Mouse (Mus musculus) heart, adult 2 months (tissue): ENCODE measurements at regions not wholly inside any gene's neighbourhood (a gene's known extent, or its start where the extent isn't known, plus 50 kb on each side); places are given as distances from the start of the nearest gene placed in this dataset.
A peak's percentile ranks its signal among the peaks of the same experiment; 100 is the strongest.

Experiments
- DNase-seq, 2 experiments: peaks; one replicate each; pipeline ENCODE4 v3.0.0; 2021
- H3K27ac ChIP-seq: fragments of 200-600 bp; 2 replicates; pipeline ENCODE4 v1.8.1; 2022
- H3K27me3 ChIP-seq: fragments of 200-500 bp; 2 replicates; pipeline ENCODE4 v1.6.1; 2012; ENCODE audit warnings: mild to moderate bottlenecking, low read length, inconsistent platforms, mixed read lengths; ENCODE audit not compliant: control insufficient read depth, insufficient read depth
- H3K36me3 ChIP-seq: fragments of 200-500 bp; 2 replicates; pipeline ENCODE4 v1.6.1; 2012; ENCODE audit warnings: low read length, inconsistent platforms; ENCODE audit not compliant: control insufficient read depth, insufficient read depth
- H3K4me1 ChIP-seq: fragments of 200-500 bp; 2 replicates; pipeline ENCODE4 v1.6.1; 2011; ENCODE audit warnings: low read length; ENCODE audit not compliant: control insufficient read depth, insufficient read depth
- H3K4me3 ChIP-seq: fragments of 200-600 bp; 2 replicates; pipeline ENCODE4 v1.8.1; 2022
- H3K79me2 ChIP-seq: fragments of 200-500 bp; replicated peaks from 2 replicates; pipeline ENCODE4 v1.6.1; 2012; ENCODE audit warnings: mild to moderate bottlenecking, inconsistent platforms, low read length, moderate library complexity, mixed read lengths; ENCODE audit not compliant: control insufficient read depth, insufficient read depth
- H3K9ac ChIP-seq: fragments of 200-500 bp; 2 replicates; pipeline ENCODE4 v1.6.1; 2012; ENCODE audit warnings: low read depth, mild to moderate bottlenecking, control low read depth, inconsistent platforms, low read length, mixed read lengths
- CTCF ChIP-seq: fragments of 200-600 bp; IDR thresholded peaks from 2 replicates; pipeline ENCODE4 v1.8.1; 2022; ENCODE audit warnings: antibody characterized with exemption, mild to moderate bottlenecking, moderate library complexity
- EP300 ChIP-seq: fragments of 200-500 bp; IDR thresholded peaks from 2 replicates; pipeline ENCODE4 v1.6.1; 2011; ENCODE audit warnings: low read depth, low read length, control low read depth; ENCODE audit not compliant: insufficient read depth
- POLR2A ChIP-seq: fragments of 200-500 bp; IDR thresholded peaks from 2 replicates; pipeline ENCODE4 v1.6.1; 2011; ENCODE audit warnings: mild to moderate bottlenecking, low read depth, low read length, control low read depth; ENCODE audit not compliant: insufficient read depth
- WGBS: fragments of 180-500 bp; shearing (Covaris S2); methylation state at CpG from one replicate; pipeline ENCODE4 v1.1.7; 2018; 5-methylcytosine and 5-hydroxymethylcytosine counted together
- intact Hi-C: fragments of 180-260 bp; cut with DNase I; formaldehyde crosslinking; loops from one replicate; pipeline ENCODE4 v1.15.1; 2025

- no peaks in the 10 kb centered on the region for H3K27me3 ChIP-seq
- no peak for TF ChIP-seq CTCF
- no peak for TF ChIP-seq EP300
- TF ChIP-seq POLR2A = no peak
- H3K27ac ChIP-seq = no peak overlapping the region
- DNase-seq = no peak
- H3K36me3 ChIP-seq = no peaks in the 10 kb centered on the region
- H3K9ac ChIP-seq = no peak overlapping the region
- no peaks in the 10 kb centered on the region for H3K4me1 ChIP-seq
- H3K79me2 ChIP-seq = no peaks in the 10 kb centered on the region
- H3K4me3 ChIP-seq = no peak overlapping the region
- intact Hi-C loops = no loop called here
- 83% methylated on average over 6 of the region's 6 CpGs for WGBS
Measured at GRCm38 (mm10) chr16:55520077-55520476, 222.3 kb upstream of the Zpld1 start.

- H3K4me3 ChIP-seq = no peak overlapping the region
- no peaks in the 10 kb centered on the region for H3K27me3 ChIP-seq
- H3K36me3 ChIP-seq = no peaks in the 10 kb centered on the region
- no peak overlapping the region for H3K9ac ChIP-seq
- DNase-seq = no peak
- no peak overlapping the region for H3K27ac ChIP-seq
- 36% methylated on average over 1 of the region's 1 CpGs for WGBS
- intact Hi-C loops = loop anchor here (1.0 kb wide), 1 partner anchor 334 kb away; no protein-coding TSS in a partner anchor
- no peaks in the 10 kb centered on the region for H3K4me1 ChIP-seq
- no peak for TF ChIP-seq POLR2A
- peak; percentile 82 for TF ChIP-seq CTCF
- no peaks in the 10 kb centered on the region for H3K79me2 ChIP-seq
Measured at GRCm38 (mm10) chr16:55519646-55520045, 221.9 kb upstream of the Zpld1 start.

GRCm38 (mm10) chr16:55516994-55517393 lies 219.2 kb upstream of the Zpld1 start:
- Histone ChIP-seq H3K36me3 (no peaks in the 10 kb centered on the region), H3K79me2 (no peaks in the 10 kb centered on the region), H3K9ac (no peak overlapping the region), H3K27me3 (no peaks in the 10 kb centered on the region), H3K4me3 (no peak overlapping the region), H3K4me1 (no peaks in the 10 kb centered on the region), H3K27ac (no peak overlapping the region)
- no peak for TF ChIP-seq POLR2A
- TF ChIP-seq CTCF = no peak
- TF ChIP-seq EP300 = no peak
- DNase-seq = no peak
- intact Hi-C loops = no loop called here
- 61% methylated on average over 4 of the region's 4 CpGs for WGBS

- no peaks in the 10 kb centered on the region for H3K27me3 ChIP-seq
- intact Hi-C loops = no loop called here
- H3K4me3 ChIP-seq = no peak overlapping the region
- no peak for TF ChIP-seq CTCF
- no peak for TF ChIP-seq EP300
- no peak for TF ChIP-seq POLR2A
- H3K4me1 ChIP-seq = no peaks in the 10 kb centered on the region
- no peak overlapping the region for H3K27ac ChIP-seq
- no peaks in the 10 kb centered on the region for H3K79me2 ChIP-seq
- WGBS = 65% methylated on average over 16 of the region's 16 CpGs
- H3K9ac ChIP-seq = no peak overlapping the region
- DNase-seq = no peak
- no peaks in the 10 kb centered on the region for H3K36me3 ChIP-seq
Measured at GRCm38 (mm10) chr16:55515228-55515696, 217.5 kb upstream of the Zpld1 start.

GRCm38 (mm10) chr16:55514448-55515200 lies 216.8 kb upstream of the Zpld1 start:
- no peaks in the 10 kb centered on the region for H3K27me3 ChIP-seq
- DNase-seq = no peak
- no peaks in the 10 kb centered on the region for H3K4me1 ChIP-seq
- TF ChIP-seq CTCF (no peak), POLR2A (no peak), EP300 (no peak)
- no peaks in the 10 kb centered on the region for H3K79me2 ChIP-seq
- intact Hi-C loops = no loop called here
- 89% methylated on average over 6 of the region's 6 CpGs for WGBS
- H3K36me3 ChIP-seq = no peaks in the 10 kb centered on the region
- no peak overlapping the region for H3K27ac ChIP-seq
- no peak overlapping the region for H3K9ac ChIP-seq
- H3K4me3 ChIP-seq = no peak overlapping the region

- TF ChIP-seq EP300 = no peak
- no peak for TF ChIP-seq CTCF
- no peak for TF ChIP-seq POLR2A
- no peak overlapping the region for H3K27ac ChIP-seq
- WGBS = 33% methylated on average over 6 of the region's 6 CpGs
Measured at GRCm38 (mm10) chr16:55504796-55505413, 207.1 kb upstream of the Zpld1 start.

More at GRCm38 (mm10) chr16:55504796-55505413, 207.1 kb upstream of the Zpld1 start:
- peaks cover 4% of the 10 kb centered on the region for H3K4me1 ChIP-seq
- H3K9ac ChIP-seq = no peak overlapping the region
- H3K27me3 ChIP-seq = no peaks in the 10 kb centered on the region
- H3K36me3 ChIP-seq = no peaks in the 10 kb centered on the region; the same call in 1 of the 2 replicates
- H3K4me3 ChIP-seq = no peak overlapping the region
- no peak for DNase-seq
- intact Hi-C loops = no loop called here
- no peaks in the 10 kb centered on the region for H3K79me2 ChIP-seq
